Mouse (Mus musculus) liver, adult 2 months (tissue): Measurements from ENCODE around the gene Engase. TPM values are rescaled to one million over a fixed set of nuclear protein-coding genes. Genes with fewer than 3 reads are reported as not detected.
A peak's percentile ranks its signal among the peaks of the same experiment; 100 is the strongest.

Experiments used
- DNase-seq: peaks from one replicate; pipeline ENCODE4 v3.0.0-alpha.2; 2011; ENCODE audit warnings: low read depth, low spot score; ENCODE audit errors: extremely low read depth
- H3K27ac ChIP-seq: fragments of 200-500 bp; replicated peaks from 2 replicates; pipeline ENCODE4 v1.5.1; 2012; ENCODE audit warnings: low read depth, mild to moderate bottlenecking, control low read depth, inconsistent platforms, low read length; ENCODE audit not compliant: insufficient read depth
- H3K27me3 ChIP-seq: fragments of 200-500 bp; 2 replicates; pipeline ENCODE4 v1.6.1; 2012; ENCODE audit warnings: mild to moderate bottlenecking, moderate library complexity, low read length, inconsistent platforms; ENCODE audit not compliant: control insufficient read depth, insufficient read depth
- H3K36me3 ChIP-seq: fragments of 200-500 bp; 2 replicates; pipeline ENCODE4 v1.6.1; 2012; ENCODE audit warnings: low read length, inconsistent platforms; ENCODE audit not compliant: control insufficient read depth, insufficient read depth
- H3K4me1 ChIP-seq: fragments of 200-500 bp; 2 replicates; pipeline ENCODE4 v1.6.1; 2011; ENCODE audit warnings: low read length; ENCODE audit not compliant: control insufficient read depth, insufficient read depth
- H3K4me3 ChIP-seq: fragments of 200-500 bp; 2 replicates; pipeline ENCODE4 v1.5.1; 2011; ENCODE audit warnings: low read depth, mild to moderate bottlenecking, control low read depth, low read length, moderate library complexity; ENCODE audit not compliant: insufficient read depth
- H3K79me2 ChIP-seq: fragments of 200-500 bp; 2 replicates; pipeline ENCODE4 v1.6.1; 2012; ENCODE audit warnings: inconsistent platforms, mild to moderate bottlenecking, low read length, moderate library complexity; ENCODE audit not compliant: control insufficient read depth, insufficient read depth
- H3K9ac ChIP-seq: fragments of 200-500 bp; 2 replicates; pipeline ENCODE4 v1.6.1; 2012; ENCODE audit warnings: low read depth, mild to moderate bottlenecking, control low read depth, inconsistent platforms, low read length
- CTCF ChIP-seq: fragments of 200-500 bp; IDR thresholded peaks from 2 replicates; pipeline ENCODE4 v1.5.1; 2011; ENCODE audit warnings: low read depth, low read length, control low read depth
- POLR2A ChIP-seq: fragments of 200-500 bp; IDR thresholded peaks from 2 replicates; pipeline ENCODE4 v1.6.1; 2011; ENCODE audit warnings: low read length, control low read depth; ENCODE audit not compliant: insufficient read depth; ENCODE audit errors: extremely low read depth
- WGBS: fragments of 180-500 bp; shearing (Covaris S2); methylation state at CpG from one replicate; pipeline ENCODE4 v1.1.7; 2018; 5-methylcytosine and 5-hydroxymethylcytosine counted together
- polyA plus RNA-seq: library from polyadenylated mRNA; depleted of rRNA; stranded (reverse); fragments of >200 nt; gene quantifications from 2 replicates; pipeline ENCODE4 v1.2.3, GENCODE M21; 2012
- total RNA-seq: library from RNA; depleted of rRNA; stranded (reverse); fragments of >200 nt; gene quantifications from 2 replicates; pipeline ENCODE4 v1.2.3, GENCODE M21; 2014

The Engase gene
- total and polyA plus RNA-seq, 2 experiments, result 3.0 to 8.3 TPM

DNA sequence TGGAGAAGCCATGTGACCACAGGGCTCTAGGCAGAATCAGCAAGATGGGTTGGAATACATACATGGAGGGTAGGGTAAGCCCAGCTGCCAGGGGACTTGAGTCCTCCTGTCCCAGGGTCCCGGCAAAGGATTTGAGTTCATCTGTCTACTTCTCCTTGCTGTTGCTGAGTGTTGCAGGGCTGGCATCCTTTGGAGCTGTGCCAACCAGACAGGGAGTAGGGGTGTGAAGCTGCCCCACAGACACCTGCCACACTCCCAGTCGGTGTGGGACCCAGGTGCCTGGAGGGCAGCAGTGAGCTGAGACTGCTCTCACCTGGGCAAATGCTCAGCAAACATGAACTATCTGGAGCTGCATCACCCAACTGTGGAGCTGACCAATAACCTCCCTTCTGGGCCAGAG, 44.3 kb downstream of the Engase start:
- H3K4me1 ChIP-seq, result no peaks in the 10 kb centered on the region
- H3K79me2 ChIP-seq, result no peaks in the 10 kb centered on the region
- no peak overlapping the region for H3K9ac ChIP-seq
- H3K27me3 ChIP-seq, result no peaks in the 10 kb centered on the region
- DNase-seq, result no peak
- no peak overlapping the region for H3K27ac ChIP-seq
- 85% methylated on average over 2 of the region's 2 CpGs for WGBS
- no peak overlapping the region for H3K4me3 ChIP-seq
- TF ChIP-seq POLR2A (no peak), CTCF (no peak)
- no peaks in the 10 kb centered on the region for H3K36me3 ChIP-seq

DNA sequence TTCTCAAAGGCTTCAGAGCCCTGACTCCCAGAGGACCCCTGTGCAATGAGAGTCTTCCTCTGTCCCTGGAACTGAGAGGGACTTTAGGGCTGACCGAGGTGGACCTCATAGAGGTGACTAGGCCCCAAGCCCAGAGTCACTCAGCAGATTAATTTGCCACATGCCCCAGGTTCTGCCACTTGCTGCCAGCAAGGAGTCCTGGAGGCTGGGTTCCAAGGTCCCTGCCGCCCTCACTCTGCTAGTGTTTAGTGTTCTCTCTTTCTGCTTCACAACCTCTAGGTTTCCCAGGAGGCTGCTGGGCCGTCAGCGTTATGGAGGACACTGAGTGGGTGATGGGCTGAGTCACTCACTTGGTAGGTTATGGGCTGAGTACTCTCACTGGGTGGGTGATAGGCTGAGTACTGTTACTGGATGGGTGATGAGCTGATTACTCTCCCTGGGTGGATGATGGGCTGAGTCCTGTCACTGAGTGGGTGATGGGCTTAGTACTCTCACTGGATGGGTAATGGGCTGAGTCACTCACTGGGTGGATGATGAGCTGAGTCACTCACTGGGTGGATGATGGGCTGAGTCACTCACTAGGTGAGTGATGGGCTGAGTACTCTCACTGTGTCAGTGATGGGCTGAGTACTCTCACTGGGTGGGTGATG, 47.0 kb downstream of the Engase start:
- no peak for DNase-seq
- no peak overlapping the region for H3K27ac ChIP-seq
- H3K36me3 ChIP-seq, result no peaks in the 10 kb centered on the region
- no peaks in the 10 kb centered on the region for H3K4me1 ChIP-seq
- H3K79me2 ChIP-seq, result no peaks in the 10 kb centered on the region
- no peak overlapping the region for H3K9ac ChIP-seq
- TF ChIP-seq CTCF, result no peak
- no peak for TF ChIP-seq POLR2A
- no peak overlapping the region for H3K4me3 ChIP-seq
- WGBS, result 81% methylated on average over 4 of the region's 4 CpGs
- no peaks in the 10 kb centered on the region for H3K27me3 ChIP-seq

DNA sequence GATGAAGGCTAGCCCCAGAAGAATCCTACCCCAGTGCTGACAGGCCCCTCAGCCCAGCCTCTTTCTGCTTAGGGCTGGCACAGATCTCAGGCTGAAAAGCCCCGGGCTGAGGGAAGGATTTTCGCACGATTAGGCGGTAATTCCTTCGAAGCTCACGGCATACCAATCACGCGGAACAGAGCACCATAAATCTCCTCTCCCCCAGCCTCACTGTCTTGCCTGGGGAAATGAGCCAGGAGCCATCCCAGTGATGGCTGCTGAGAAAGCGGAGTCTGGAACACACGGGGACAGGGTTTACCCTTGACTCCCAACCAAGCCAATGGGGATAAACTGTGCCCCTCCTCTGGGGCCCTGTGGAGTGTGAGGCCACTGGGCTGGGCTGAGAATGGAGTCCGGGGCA, 48.4 kb downstream of the Engase start:
- no peak for DNase-seq
- TF ChIP-seq POLR2A (no peak), CTCF (no peak)
- Histone ChIP-seq H3K4me3 (no peak overlapping the region), H3K4me1 (no peaks in the 10 kb centered on the region), H3K79me2 (no peaks in the 10 kb centered on the region), H3K27ac (no peak overlapping the region), H3K36me3 (no peaks in the 10 kb centered on the region), H3K9ac (no peak overlapping the region), H3K27me3 (no peaks in the 10 kb centered on the region)
- WGBS, result 84% methylated on average over 11 of the region's 11 CpGs

DNA sequence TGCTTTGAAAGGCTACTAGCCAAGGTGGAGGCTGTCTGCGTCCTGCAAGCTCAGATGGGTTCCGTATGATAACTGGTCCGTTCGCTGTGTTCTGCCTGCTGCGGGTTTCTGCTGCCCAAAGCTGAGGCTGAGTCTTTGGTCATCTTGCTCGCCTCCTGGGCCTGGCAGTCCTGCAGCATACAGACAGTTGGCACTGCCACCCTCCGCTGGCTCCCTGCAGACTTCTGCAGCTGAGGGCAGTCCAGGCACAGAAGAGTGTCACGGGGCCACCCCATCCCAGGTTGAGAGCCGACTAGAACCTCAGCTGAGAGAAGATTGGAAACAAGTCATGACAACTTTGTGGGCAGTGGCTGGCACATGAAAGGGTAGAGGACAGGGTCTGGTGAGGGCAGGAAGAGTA, 52.1 kb downstream of the Engase start:
- TF ChIP-seq CTCF (no peak), POLR2A (no peak)
- Histone ChIP-seq H3K4me3 (no peak overlapping the region), H3K9ac (no peak overlapping the region), H3K36me3 (no peaks in the 10 kb centered on the region), H3K4me1 (no peaks in the 10 kb centered on the region), H3K27ac (no peak overlapping the region), H3K79me2 (no peaks in the 10 kb centered on the region), H3K27me3 (no peaks in the 10 kb centered on the region)
- 84% methylated on average over 9 of the region's 9 CpGs for WGBS
- no peak for DNase-seq

DNA sequence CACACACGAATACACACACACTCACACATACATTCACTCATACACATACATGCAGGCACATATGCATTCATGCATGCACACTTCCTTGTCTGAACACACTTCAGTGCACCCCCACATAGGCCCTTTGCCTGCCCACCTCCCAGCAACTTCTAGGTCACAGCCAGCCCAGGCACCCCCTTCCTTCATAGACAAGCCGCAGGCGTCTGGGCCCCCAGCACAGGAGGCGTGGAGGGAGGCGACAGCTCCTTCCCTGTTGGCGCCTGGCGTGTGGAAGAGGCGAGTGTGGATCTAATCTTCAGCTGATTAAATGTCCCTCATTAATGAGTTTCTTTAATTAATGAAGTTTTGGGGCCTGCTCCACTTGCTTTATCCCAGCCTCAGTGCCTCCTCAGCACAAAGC, 53.7 kb downstream of the Engase start:
- H3K27ac ChIP-seq, result no peak overlapping the region
- TF ChIP-seq POLR2A (no peak), CTCF (no peak)
- DNase-seq, result no peak
- no peaks in the 10 kb centered on the region for H3K79me2 ChIP-seq
- H3K36me3 ChIP-seq, result no peaks in the 10 kb centered on the region
- H3K4me1 ChIP-seq, result no peaks in the 10 kb centered on the region
- no peaks in the 10 kb centered on the region for H3K27me3 ChIP-seq
- H3K4me3 ChIP-seq, result no peak overlapping the region
- 81% methylated on average over 8 of the region's 8 CpGs for WGBS
- H3K9ac ChIP-seq, result no peak overlapping the region

DNA sequence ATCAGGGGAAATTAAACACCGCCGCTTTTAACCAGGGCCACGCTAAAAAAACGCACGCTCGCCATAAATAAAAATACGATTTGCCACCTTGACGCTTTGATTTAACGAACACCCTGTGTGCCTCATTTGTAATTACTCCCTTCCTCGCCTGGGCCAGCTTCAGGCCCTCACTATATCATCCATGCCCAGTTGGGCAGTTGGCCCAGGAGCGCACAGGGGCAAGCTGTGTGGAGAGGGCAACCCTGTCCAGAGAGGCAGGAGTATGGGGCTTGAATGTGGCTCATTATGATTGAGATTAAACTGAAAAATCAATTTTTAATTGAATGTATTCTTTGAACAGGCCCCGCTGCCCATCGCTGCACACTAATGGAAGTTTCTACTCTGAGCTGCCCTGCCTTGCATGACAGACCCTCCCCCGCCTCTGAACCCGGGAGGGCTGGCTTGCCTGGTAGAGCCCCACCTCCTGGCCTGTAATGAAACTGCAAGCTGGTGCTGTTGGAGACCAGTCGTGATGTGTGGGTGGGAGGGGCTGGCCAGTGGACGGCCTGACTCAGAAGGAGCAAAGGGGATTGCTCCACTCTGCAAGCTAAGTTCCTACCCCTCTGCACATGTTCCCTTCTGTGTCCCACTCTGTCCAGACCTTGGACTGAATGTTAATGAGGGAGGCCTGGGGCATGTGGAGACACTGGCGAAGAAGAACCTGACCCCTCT, 57.9 kb downstream of the Engase start:
- no peaks in the 10 kb centered on the region for H3K27me3 ChIP-seq
- no peaks in the 10 kb centered on the region for H3K36me3 ChIP-seq
- H3K27ac ChIP-seq, result no peak overlapping the region
- H3K9ac ChIP-seq, result no peak overlapping the region
- H3K4me3 ChIP-seq, result no peak overlapping the region
- WGBS, result 44% methylated on average over 18 of the region's 18 CpGs
- no peaks in the 10 kb centered on the region for H3K79me2 ChIP-seq
- DNase-seq, result no peak
- TF ChIP-seq CTCF (peak; percentile 36), POLR2A (no peak)
- no peaks in the 10 kb centered on the region for H3K4me1 ChIP-seq
